Mouse (Mus musculus): ENCODE measurements around the gene A730015C16Rik.
A peak's percentile ranks its signal among the peaks of the same experiment; 100 is the strongest.

The A730015C16Rik gene

GRCm38 (mm10) chr4:108848505-108848848 is at the start of gene A730015C16Rik:
Gene A730015C16Rik, minus strand, starts transcription at chr4:108848619.
- no peak for DNase-seq (ENCODE audit: low read depth, low spot score)

DNA sequence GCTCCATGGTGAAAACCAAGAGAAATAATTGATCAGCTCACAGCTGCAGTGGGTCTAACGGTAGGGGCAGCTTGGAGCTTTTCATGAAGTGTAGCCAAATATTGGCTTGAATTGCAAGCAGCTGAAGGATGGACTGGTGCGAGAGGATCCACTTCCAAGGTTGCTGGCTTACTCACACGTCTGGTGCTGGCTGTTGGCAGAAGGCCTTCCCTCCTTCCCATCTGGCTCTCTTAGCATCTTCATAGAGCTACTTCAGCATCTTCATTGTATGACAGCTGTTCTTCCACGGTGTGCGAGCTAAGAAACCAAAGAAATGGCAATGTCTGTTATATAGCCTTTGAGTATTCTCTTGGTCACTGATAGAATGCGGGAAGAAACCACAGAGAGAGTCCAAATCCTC is 42.5 kb upstream of the A730015C16Rik start:
- DNase-seq (ENCODE audit: low read depth, low spot score), result peak; percentile 47

GRCm38 (mm10) chr4:108887456-108887855 is 39.0 kb upstream of the A730015C16Rik start:
- no peak for DNase-seq (ENCODE audit: low read depth, low spot score)

DNA sequence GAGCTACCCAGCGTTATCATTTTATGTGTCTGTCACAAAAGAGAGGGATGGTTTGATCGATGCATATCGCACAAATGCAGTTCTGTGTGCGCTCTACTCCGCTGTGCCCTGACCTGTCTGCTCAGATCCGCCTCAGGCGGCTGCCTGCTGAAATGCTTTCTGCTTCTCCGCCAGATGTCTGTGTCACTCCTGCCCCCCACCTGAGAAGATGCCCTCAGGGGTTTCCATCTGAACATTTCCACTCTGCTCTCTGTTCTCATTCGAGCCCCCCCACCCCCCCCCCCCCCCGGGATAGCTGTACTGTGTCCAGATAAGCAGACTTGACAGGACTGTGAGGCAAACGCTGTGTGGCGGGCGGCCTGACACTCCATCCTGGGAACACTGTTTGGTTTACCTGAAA is 35.4 kb upstream of the A730015C16Rik start:
- no peak for DNase-seq (ENCODE audit: low read depth, low spot score)

DNA sequence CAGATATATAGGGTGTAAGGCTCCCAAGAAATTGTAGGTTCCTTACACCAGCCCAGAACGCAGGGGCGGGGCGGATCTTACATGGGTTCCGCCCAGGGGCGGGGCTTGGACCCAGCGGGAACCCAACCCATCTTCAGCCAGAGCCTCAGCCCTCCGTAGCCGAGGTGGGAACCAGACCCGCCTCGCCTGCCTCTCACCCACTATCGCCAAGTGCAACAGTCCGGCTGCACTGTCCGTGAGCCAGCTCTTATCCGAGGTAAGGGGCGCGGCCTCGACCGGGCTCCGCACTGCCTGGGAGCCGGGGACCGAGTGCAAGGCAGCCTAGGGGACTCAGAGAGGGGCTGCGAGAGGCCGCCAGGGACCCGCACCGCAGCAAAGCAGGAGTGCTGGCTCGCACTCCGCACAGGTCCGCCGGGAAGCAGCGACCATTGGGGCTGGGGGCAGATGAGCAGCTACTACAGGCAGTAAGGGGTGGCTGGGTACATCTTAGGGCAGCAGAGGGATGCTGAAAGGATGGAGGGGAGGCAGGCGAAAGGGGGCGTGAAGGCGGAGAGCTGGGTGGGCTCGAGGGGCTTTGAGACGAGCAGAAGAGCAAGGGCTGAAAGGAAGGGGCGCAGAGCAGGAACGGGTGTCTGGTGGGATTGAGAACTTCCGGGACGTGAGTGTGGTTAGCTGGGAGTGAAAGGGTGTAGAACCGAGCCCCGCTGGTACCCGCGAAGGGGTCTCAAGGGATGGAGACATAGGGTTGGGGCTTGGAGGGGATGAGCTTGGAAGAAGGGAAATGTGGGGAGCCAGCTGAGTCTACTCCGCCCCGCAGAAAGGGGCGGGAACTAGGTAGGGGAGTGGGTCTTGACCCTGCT is 30.8 kb upstream of the A730015C16Rik start, which contains the start of gene Rab3b:
Gene Rab3b, plus strand, starts transcription at position 101 of the 860 bp plus-strand sequence.
- no peak for DNase-seq (ENCODE audit: low read depth, low spot score)

DNA sequence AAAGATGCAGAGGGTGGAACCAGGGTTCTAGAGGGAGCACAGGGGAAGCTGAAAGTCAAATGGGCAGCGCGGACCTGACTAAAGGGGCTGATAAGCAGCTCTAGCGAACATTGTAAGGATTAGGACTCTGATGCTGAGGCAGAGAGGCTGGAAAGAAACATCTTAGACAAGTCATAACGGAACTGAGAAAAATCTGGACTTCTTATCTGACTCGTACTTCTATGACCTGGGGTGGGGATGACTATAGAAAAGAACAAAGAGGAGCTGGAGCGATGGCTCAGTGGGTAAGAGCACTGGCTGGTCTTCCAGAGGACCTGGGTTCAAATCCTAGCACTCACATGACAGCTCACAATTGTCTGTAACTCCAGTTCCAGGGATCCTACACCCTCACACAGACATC is 29.5 kb upstream of the A730015C16Rik start:
- DNase-seq (ENCODE audit: low read depth, low spot score), result no peak

DNA sequence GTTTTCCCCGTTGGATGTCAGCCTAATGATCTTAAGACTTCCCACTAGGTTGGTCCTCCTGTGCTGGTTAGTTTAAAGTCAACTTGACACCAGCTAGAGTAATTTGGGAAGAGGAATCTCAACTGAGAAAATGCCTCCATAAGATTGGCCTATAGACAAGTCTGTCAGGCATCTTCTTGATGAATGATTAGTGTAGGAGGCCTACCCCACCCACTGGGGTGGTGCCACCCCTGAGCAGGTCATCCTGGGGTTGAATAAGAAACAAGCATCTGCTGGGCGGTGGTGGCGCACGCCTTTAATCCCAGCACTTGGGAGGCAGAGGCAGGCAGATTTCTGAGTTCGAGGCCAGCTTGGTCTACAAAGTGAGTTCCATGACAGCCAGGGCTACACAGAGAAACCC is 25.3 kb upstream of the A730015C16Rik start:
- no peak for DNase-seq (ENCODE audit: low read depth, low spot score)

DNA sequence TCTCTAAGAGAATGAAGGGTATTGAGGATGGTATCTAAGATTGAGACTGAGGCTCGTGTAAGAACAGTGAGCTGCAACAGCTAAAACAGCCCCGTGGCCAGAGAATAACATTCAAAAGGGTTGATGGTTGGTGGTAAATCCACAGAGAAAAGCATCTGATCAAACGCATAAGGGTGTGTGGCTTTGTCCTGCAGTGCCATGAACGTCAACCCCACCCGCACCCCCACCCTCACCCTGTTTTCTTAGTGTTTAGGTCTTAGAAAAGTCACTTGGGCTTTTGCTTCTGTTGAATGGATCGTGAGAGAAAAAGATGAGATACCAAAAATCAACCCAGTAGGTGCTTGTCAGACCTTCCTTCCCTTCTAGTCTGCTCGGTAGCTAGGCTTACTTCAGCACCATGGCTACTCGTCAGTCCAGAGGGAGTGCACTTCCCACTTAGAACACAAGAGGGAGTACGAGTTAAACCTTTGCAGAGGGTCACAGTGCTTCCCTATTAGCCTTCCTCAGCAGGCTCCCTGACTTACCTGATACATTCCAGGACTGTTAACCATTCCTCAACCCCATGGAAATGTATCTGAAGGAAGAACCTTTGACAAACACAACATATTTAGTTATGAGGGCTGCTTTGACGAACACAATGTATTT is 21.4 kb upstream of the A730015C16Rik start:
- peak; percentile 80 for DNase-seq (ENCODE audit: low read depth, low spot score)

DNA sequence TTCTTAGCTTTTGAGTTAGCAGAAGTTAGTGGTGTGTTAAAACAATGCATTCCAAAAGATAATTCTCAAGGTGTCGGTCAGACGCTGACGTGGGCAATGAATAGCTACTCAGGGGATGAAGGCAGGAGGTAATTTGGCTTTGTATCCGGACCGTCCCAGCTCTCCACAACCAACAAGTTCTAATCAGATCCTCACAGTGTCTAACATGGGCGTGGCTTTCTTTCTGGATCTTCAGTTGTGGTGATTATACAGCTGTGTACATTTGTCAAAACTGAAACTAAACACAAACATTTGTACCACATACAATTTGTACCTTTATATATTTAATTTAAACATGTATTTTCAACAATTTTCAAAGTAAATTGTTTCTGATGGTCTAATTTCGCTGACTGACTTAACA is 18.4 kb upstream of the A730015C16Rik start:
- no peak for DNase-seq (ENCODE audit: low read depth, low spot score)

DNA sequence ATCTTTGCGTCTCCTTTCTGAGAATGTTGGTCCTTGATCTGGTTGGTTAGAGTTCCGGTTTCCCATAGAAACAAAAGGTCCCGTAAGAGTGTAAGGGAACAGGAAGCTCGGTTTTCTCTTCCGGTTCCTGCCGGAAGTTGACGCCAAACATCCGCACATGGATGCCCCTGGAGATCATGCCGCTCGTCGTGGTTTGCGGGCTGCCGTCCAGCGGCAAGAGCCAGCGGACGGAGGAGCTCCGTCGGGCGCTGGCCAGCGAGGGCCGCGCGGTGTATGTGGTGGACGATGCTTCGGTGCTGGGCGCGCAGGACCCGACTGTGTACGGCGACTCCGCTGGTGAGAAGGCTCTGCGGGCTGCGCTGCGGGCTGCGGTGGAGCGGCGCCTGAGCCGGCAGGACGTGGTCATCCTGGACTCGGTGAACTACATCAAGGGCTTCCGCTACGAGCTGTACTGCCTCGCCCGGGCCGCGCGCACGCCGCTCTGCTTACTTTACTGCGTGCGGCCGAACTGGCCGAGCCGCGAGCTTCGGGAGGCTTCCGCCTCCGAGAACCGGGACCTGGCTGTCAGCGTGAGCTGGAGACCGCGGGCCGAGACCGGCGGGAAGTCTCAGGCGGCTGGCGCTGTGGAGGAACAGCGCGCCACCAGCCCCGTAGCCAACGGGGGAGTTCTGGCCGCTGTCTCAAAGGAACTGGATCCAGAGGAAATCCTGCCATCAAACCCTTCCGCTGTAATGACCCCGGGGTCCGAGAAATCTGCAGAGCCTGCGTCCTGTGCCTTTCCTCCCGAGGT is 509 bp downstream of the A730015C16Rik start, which contains the start of gene Kti12:
Gene Kti12, plus strand, starts transcription at position 71 of the 790 bp plus-strand sequence.
- peak; percentile 93 for DNase-seq (ENCODE audit: low read depth, low spot score)

GRCm38 (mm10) chr4:108845824-108846569 is 2.4 kb downstream of the A730015C16Rik start:
- no peak for DNase-seq (ENCODE audit: low read depth, low spot score)

- DNase-seq (ENCODE audit: low read depth, low spot score), result no peak
Measured at GRCm38 (mm10) chr4:108843336-108843735, 5.1 kb downstream of the A730015C16Rik start.

DNA sequence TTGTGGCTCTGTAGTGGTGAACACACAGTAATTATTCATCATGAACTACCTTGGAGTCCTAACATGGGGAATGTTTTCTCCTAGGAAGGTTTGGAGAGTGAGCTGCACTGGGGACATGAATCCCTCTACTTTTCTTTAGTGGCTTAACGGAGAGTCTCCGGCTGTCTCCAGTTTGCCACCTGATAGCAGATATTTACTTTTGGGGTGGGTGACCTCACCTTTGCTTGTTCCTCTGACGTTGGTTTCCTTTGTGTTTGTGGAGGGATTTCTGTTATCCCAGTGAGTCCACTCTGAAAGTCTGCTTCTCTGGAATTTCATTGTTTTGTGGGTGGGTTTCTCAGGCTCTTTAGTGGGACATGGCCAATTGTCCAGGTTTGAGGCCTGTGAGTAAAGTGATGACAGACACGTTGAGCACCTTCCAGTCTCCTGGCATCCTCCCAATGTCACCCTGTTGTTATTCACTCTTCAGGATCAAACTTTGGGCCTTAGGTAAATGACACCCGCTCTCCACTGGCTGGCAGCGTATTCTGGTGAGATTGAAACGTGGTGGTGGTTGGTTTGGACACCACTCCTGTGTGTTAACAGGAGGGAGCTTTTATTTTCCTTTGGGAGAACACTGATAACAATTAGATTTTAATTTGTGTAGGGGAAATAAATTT is 6.4 kb downstream of the A730015C16Rik start:
- no peak for DNase-seq (ENCODE audit: low read depth, low spot score)

- DNase-seq (ENCODE audit: low read depth, low spot score), result peak; percentile 70
Measured at GRCm38 (mm10) chr4:108838031-108838430, 10.4 kb downstream of the A730015C16Rik start.

DNA sequence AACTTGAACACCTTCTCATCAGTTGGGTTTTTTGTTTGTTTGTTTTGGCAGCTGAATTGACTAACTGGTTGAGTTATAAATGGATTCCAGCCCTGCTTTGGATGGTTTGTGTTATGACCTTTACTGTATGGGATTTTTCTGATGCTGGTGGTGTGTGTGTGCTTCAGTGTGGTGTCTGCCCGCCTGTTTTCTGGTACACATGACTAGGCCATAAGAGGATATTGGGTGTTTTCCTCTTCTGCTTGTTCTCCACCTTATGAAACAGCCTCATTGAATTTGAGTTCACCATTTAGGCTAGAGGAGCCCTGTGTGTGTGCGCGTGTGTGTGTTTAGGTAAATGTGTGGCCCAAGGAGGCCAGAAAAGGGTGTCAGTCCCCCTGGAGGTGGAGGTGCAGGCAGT is 12.9 kb downstream of the A730015C16Rik start:
- DNase-seq (ENCODE audit: low read depth, low spot score), result no peak

GRCm38 (mm10) chr4:108834971-108835311 is 13.5 kb downstream of the A730015C16Rik start:
- DNase-seq (ENCODE audit: low read depth, low spot score), result no peak

GRCm38 (mm10) chr4:108834115-108834970 is 14.1 kb downstream of the A730015C16Rik start, which contains the start of gene Txndc12:
Gene Txndc12, plus strand, starts transcription at chr4:108834601.
- peak; percentile 92 for DNase-seq (ENCODE audit: low read depth, low spot score)

- DNase-seq (ENCODE audit: low read depth, low spot score), result peak; percentile 47
Measured at GRCm38 (mm10) chr4:108833828-108834114, 14.6 kb downstream of the A730015C16Rik start.

GRCm38 (mm10) chr4:108832916-108833827 is 15.2 kb downstream of the A730015C16Rik start, which contains the start of gene Btf3l4:
Gene Btf3l4, minus strand, starts transcription at chr4:108833614.
- peak; percentile 91 for DNase-seq (ENCODE audit: low read depth, low spot score)
